Mouse (Mus musculus): ENCODE data around the gene Gm4871.
"Not testable (repeated sequence)": the region's sequence is repeated elsewhere in the genome, so short reads cannot be mapped to it uniquely, and the experiment has no call there.

DNA sequence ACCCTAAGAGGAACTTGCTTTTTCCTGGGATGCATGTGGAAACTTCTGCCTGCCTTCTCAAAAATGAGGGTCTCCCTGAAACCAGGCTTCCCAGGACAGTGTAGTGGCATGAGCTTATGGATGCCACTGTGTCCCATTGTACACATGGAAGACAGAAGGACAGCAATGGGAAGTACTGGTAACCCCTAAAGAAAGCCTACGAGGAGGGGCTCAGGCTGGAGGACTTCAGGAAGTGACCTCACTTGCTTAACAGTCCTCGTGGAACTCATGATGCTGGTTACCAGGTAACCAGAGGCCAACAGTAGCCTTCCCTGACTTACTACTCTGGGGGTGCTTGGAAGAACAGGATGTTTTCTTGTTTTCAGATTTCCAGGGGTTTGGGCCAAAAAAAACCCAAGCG lies 10.1 kb upstream of the Gm4871 start, which contains the start of gene 1700018F24Rik:
- not testable (repeated sequence) for TF ChIP-seq POLR2A (IDR thresholded peaks at IDR 0.05; ENCODE audit: extremely low read depth, insufficient read depth, low read length); CTCF (IDR thresholded peaks at IDR 0.05; ENCODE audit: low read depth, low read length)

Data from liver, adult 2 months (tissue).